Mouse (Mus musculus) megakaryocyte, embryonic 14.5 days (primary cell): ENCODE results near the gene Pcdh10.

ENCODE experiments used
- FLI1 ChIP-seq: IDR thresholded peaks from 2 replicates; pipeline ENCODE4 v1.6.1; 2012; ENCODE audit warnings: low read length, inconsistent platforms, mixed read lengths
- GATA1 ChIP-seq: IDR thresholded peaks from 3 replicates; pipeline ENCODE4 v1.6.1; 2012; ENCODE audit warnings: mixed read lengths, low read length, inconsistent platforms, borderline replicate concordance

DNA sequence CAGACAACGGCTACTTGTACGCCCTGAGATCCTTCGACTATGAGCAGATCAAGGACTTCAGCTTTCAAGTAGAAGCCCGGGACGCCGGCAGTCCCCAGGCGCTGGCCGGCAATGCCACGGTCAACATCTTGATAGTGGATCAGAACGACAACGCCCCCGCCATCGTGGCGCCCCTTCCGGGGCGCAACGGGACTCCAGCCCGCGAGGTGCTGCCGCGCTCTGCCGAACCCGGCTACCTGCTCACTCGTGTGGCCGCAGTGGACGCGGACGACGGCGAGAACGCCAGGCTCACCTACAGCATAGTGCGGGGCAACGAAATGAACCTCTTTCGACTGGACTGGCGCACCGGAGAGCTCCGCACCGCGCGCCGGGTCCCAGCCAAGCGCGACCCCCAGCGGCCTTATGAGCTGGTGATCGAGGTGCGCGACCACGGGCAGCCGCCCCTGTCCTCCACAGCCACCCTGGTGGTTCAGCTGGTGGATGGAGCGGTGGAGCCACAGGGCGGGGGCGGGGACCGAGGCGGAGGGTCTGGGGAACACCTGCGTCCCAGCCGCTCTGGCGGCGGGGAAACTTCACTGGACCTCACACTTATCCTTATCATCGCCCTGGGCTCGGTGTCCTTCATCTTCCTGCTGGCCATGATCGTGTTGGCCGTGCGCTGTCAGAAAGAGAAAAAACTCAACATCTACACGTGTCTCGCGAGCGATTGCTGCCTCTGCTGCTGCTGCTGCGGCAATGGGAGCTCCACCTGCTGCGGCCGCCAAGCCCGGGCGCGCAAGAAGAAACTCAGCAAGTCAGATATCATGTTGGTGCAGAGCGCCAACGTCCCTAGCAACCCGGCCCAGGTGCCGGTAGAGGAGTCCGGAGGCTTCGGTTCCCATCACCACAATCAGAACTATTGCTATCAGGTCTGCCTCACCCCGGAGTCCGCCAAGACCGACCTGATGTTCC lies 2.9 kb downstream of the Pcdh10 start:
- TF ChIP-seq GATA1 (no peak), FLI1 (no peak)
